Mouse (Mus musculus) hindbrain, embryonic 14.5 days (tissue): ENCODE measurements around the gene Psmc3ip. TPM values are rescaled to one million over a fixed set of nuclear protein-coding genes. Genes with fewer than 3 reads are reported as not detected.

Source experiments
- ATAC-seq: fragments of 200-750 bp; cut with Nextera tagmentation; 2 replicates; pipeline ENCODE4 v1.8.0; 2017; ENCODE audit warnings: moderate number of reproducible peaks, mild to moderate bottlenecking, moderate TSS enrichment, moderate library complexity; ENCODE audit not compliant: low FRiP score
- DNase-seq: peaks from one replicate; pipeline ENCODE4 v3.0.0-alpha.2; 2015; ENCODE audit warnings: low spot score
- H3K27ac ChIP-seq: fragments of 300-500 bp; sonication (generic); 2 replicates; pipeline ENCODE4 v1.5.1; 2014; ENCODE audit warnings: mild to moderate bottlenecking, moderate library complexity
- H3K27me3 ChIP-seq: fragments of 300-500 bp; sonication (generic); 2 replicates; pipeline ENCODE4 v1.6.1; 2014; ENCODE audit warnings: mild to moderate bottlenecking, low read length, mixed read lengths; ENCODE audit not compliant: control insufficient read depth, insufficient read depth
- H3K36me3 ChIP-seq: fragments of 300-500 bp; sonication (generic); replicated peaks from 2 replicates; pipeline ENCODE4 v1.6.1; 2014; ENCODE audit not compliant: control insufficient read depth, insufficient read depth
- H3K4me1 ChIP-seq: fragments of 300-500 bp; sonication (generic); replicated peaks from 2 replicates; pipeline ENCODE4 v1.6.1; 2014; ENCODE audit warnings: antibody characterized with exemption, low read length, mixed read lengths; ENCODE audit not compliant: control insufficient read depth, insufficient read depth
- H3K4me2 ChIP-seq: fragments of 300-500 bp; sonication (generic); replicated peaks from 2 replicates; pipeline ENCODE4 v1.6.1; 2014; ENCODE audit warnings: mild to moderate bottlenecking, moderate library complexity
- H3K4me3 ChIP-seq: fragments of 300-500 bp; sonication (generic); replicated peaks from 2 replicates; pipeline ENCODE4 v1.5.1; 2014; ENCODE audit warnings: mild to moderate bottlenecking, low read length
- H3K9ac ChIP-seq: fragments of 300-500 bp; sonication (generic); 2 replicates; pipeline ENCODE4 v1.6.1; 2014
- H3K9me3 ChIP-seq: fragments of 300-500 bp; sonication (generic); 2 replicates; pipeline ENCODE4 v1.6.1; 2016; ENCODE audit warnings: low read length; ENCODE audit not compliant: control insufficient read depth
- WGBS: fragments of 180-500 bp; shearing (Covaris S2); extraction: QIAGEN DNeasy Blood & Tissue Kit; methylation state at CpG from one replicate; pipeline ENCODE4 v1.1.7; 2014; 5-methylcytosine and 5-hydroxymethylcytosine counted together
- microRNA-seq: library from miRNA; unstranded; fragments of <30 nt; microRNA quantifications from one replicate; pipeline ENCODE4, GENCODE M21; 2016
- polyA plus RNA-seq: library from polyadenylated mRNA; unstranded; fragments of >200 nt; fragmentation: Nextera tagmentation; extraction: Ambion mirVana; gene quantifications from 2 replicates; pipeline ENCODE4 v1.2.1, GENCODE M21; 2014

The Psmc3ip gene
- polyA plus RNA-seq, 1 experiment from 2014 or later, result 16.4 TPM

DNA sequence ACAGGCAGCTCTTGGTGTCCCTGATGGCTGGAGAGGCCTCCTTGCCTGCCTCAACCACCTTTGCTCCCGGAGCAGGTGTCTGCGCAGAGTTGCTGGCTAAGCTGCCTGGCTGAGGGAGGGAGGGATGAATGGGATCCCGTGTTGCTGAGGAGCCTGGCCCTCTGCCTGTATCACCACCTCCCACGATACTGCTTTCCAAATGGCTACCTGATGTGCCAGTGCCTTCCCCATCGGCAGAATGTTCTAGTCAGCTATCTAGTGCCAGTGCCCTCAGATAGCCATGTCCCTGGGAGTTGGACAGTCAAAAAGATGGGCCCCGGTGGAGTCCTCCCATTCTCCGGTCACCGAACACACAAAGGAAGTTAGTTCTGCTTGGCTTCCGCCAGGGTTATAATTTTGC lies 44.9 kb downstream of the Psmc3ip start:
- H3K9me3 ChIP-seq, result no peaks in the 10 kb centered on the region
- no peak overlapping the region for H3K27ac ChIP-seq
- no peak overlapping the region for H3K4me2 ChIP-seq
- 83% methylated on average over 9 of the region's 9 CpGs for WGBS
- H3K9ac ChIP-seq, result no peak overlapping the region
- ATAC-seq (no peak), DNase-seq (no peak)
- H3K4me3 ChIP-seq, result no peak overlapping the region
- H3K27me3 ChIP-seq, result no peaks in the 10 kb centered on the region
- no peaks in the 10 kb centered on the region for H3K4me1 ChIP-seq
- peaks cover 98% of the 10 kb centered on the region for H3K36me3 ChIP-seq

DNA sequence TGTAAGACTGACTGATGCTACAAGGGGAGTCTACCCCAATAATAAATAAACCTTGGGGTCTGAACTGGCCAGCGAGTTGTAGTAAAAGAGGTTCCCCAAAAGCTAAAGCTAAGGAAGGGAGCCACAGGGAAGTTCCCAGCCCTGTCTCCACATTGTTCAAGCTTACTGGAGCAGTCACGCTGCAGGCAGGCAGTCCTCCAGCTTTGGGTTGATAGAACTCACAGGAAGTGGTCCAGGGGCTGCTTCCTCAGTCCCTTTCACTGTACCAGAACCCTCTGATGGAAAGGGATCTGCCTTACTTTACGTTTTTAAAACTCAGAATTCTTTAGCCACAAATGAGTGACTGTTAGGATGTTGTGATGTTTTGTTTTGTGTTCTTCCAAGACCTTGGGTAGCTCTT lies 47.7 kb downstream of the Psmc3ip start:
- no peak overlapping the region for H3K4me3 ChIP-seq
- H3K4me1 ChIP-seq, result no peaks in the 10 kb centered on the region
- H3K4me2 ChIP-seq, result no peak overlapping the region
- no peak overlapping the region for H3K9ac ChIP-seq
- no peaks in the 10 kb centered on the region for H3K9me3 ChIP-seq
- H3K27me3 ChIP-seq, result no peaks in the 10 kb centered on the region
- H3K27ac ChIP-seq, result no peak overlapping the region
- DNase-seq (no peak), ATAC-seq (no peak)
- 86% methylated on average over 3 of the region's 3 CpGs for WGBS
- H3K36me3 ChIP-seq, result peaks cover 99% of the 10 kb centered on the region

DNA sequence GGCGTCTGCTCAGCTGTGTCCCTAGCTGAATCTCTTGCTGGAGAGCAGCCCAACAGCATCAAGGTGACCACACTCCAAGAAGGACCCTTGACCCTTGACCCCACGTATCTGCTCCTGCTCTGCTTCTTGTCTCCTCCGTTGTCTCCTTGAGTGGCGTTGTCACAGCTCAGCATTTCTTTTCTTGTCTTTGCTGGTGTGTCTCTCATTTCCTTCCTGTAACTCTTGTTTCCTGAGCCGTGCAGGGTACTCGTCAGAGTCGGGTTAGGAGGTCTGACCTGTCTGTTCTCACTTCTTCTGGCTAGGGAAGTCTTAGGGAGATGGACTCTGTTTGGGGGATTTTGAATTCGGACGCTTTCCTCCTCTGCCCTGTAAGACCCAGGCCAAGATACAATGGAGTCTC lies 48.8 kb downstream of the Psmc3ip start:
- Histone ChIP-seq H3K36me3 (peaks cover 99% of the 10 kb centered on the region), H3K4me1 (no peaks in the 10 kb centered on the region), H3K4me3 (no peak overlapping the region), H3K27me3 (no peaks in the 10 kb centered on the region), H3K9me3 (no peaks in the 10 kb centered on the region), H3K27ac (no peak overlapping the region), H3K9ac (no peak overlapping the region), H3K4me2 (no peak overlapping the region)
- 71% methylated on average over 9 of the region's 9 CpGs for WGBS
- no peak for DNase-seq
- no peak for ATAC-seq

DNA sequence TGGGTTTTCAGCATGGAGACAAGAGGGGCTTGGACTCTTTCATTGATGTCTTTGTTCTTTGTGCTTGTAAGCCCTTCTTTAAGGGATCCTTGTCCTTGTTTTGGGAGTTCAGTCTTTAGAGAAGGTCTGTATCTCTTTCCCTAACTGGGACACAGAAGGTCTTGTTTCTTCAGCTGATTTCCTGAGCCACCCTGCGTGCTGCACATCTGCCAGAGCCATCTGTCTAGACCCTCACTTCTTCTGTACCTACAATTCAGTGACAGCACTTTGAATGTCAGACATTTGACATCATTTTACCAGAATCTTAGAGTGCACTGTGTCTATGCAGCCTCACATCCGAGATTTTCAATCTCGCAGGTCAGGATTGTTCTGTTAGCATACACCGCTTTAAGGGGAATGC lies 49.4 kb downstream of the Psmc3ip start:
- H3K4me2 ChIP-seq, result no peak overlapping the region

More for the DNA sequence above, 49.4 kb downstream of the Psmc3ip start:
- no peak for ATAC-seq
- Histone ChIP-seq H3K4me1 (no peaks in the 10 kb centered on the region), H3K9me3 (no peaks in the 10 kb centered on the region), H3K27me3 (no peaks in the 10 kb centered on the region), H3K27ac (no peak overlapping the region), H3K36me3 (peaks cover 99% of the 10 kb centered on the region), H3K4me3 (no peak overlapping the region), H3K9ac (no peak overlapping the region)
- DNase-seq, result no peak
- 95% methylated on average over 4 of the region's 4 CpGs for WGBS

Small RNA genes lying within 50 kb of the gene (microRNA-seq; reads per million reads assigned to microRNA genes)
- not detected for gene Gm27626

Other genes starting within 250 kb of the Psmc3ip start
- 19.0 and 19.8 TPM in 2 replicates for gene Stat5b, start 244.7 kb downstream of the Psmc3ip start, polyA plus RNA-seq
- 1.4 and 1.7 TPM in 2 replicates for gene Stat5a, start 236.1 kb downstream of the Psmc3ip start, polyA plus RNA-seq
- 49.1 and 50.6 TPM in 2 replicates for gene Stat3, start 155.9 kb downstream of the Psmc3ip start, polyA plus RNA-seq
- 20.1 and 21.1 TPM in 2 replicates for gene Cavin1, start 124.5 kb downstream of the Psmc3ip start, polyA plus RNA-seq
- 143 and 152 TPM in 2 replicates for gene Atp6v0a1, start 86.0 kb downstream of the Psmc3ip start, polyA plus RNA-seq
- 10.2 and 11.3 TPM in 2 replicates for gene Naglu, start 25.4 kb downstream of the Psmc3ip start, polyA plus RNA-seq
- 0.31 TPM in 1 of 2 replicates, not detected in the other for gene Hsd17b1, start 17.0 kb downstream of the Psmc3ip start, polyA plus RNA-seq
- gene Coasy, start 12.9 kb downstream of the Psmc3ip start, polyA plus RNA-seq, result 37.2 and 45.3 TPM in 2 replicates
- gene Mlx, start 8.2 kb downstream of the Psmc3ip start, polyA plus RNA-seq, result 84.0 and 86.6 TPM in 2 replicates
- 13.0 and 14.2 TPM in 2 replicates for gene Retreg3, start 24.5 kb upstream of the Psmc3ip start, polyA plus RNA-seq
- 64.0 and 64.1 TPM in 2 replicates for gene Tubg1, start 24.5 kb upstream of the Psmc3ip start, polyA plus RNA-seq
- gene Tubg2, start 60.5 kb upstream of the Psmc3ip start, polyA plus RNA-seq, result 48.6 and 50.6 TPM in 2 replicates
- 6.0 and 6.5 TPM in 2 replicates for gene Cntnap1, start 75.1 kb upstream of the Psmc3ip start, polyA plus RNA-seq
- 7.7 and 9.5 TPM in 2 replicates for gene Plekhh3, start 75.9 kb upstream of the Psmc3ip start, polyA plus RNA-seq
- 0.23 and 0.25 TPM in 2 replicates for gene Ccr10, start 80.0 kb upstream of the Psmc3ip start, polyA plus RNA-seq
- 26.9 and 37.2 TPM in 2 replicates for gene Ezh1, start 131.0 kb upstream of the Psmc3ip start, polyA plus RNA-seq
- 102 and 117 TPM in 2 replicates for gene Ramp2, start 150.6 kb upstream of the Psmc3ip start, polyA plus RNA-seq
- 122 and 133 TPM in 2 replicates for gene Vps25, start 158.3 kb upstream of the Psmc3ip start, polyA plus RNA-seq
- 5.3 and 6.0 TPM in 2 replicates for gene Wnk4, start 165.1 kb upstream of the Psmc3ip start, polyA plus RNA-seq
- gene Cntd1, start 183.6 kb upstream of the Psmc3ip start, polyA plus RNA-seq, result 0.42 and 0.91 TPM in 2 replicates
- gene Coa3, start 183.7 kb upstream of the Psmc3ip start, polyA plus RNA-seq, result 242 and 256 TPM in 2 replicates
- gene Becn1, start 206.8 kb upstream of the Psmc3ip start, polyA plus RNA-seq, result 172 and 176 TPM in 2 replicates
- 89.7 and 97.3 TPM in 2 replicates for gene Psme3, start 220.8 kb upstream of the Psmc3ip start, polyA plus RNA-seq
- 1.3 and 1.6 TPM in 2 replicates for gene Aoc2, start 229.6 kb upstream of the Psmc3ip start, polyA plus RNA-seq
- 0.21 and 0.28 TPM in 2 replicates for gene Aoc3, start 235.2 kb upstream of the Psmc3ip start, polyA plus RNA-seq